Mouse (Mus musculus) thymus, postnatal 4 days (tissue): Measurements from ENCODE around the gene Pon2.
"Not testable (repeated sequence)": the region's sequence is repeated elsewhere in the genome, so short reads cannot be mapped to it uniquely, and the experiment has no call there.

Experiments
- DNase-seq: peaks from one replicate; pipeline ENCODE4 v3.0.0; 2021

The Pon2 gene

GRCm38 (mm10) chr6:5291450-5291849 is 6.8 kb downstream of the Pon2 start:
- DNase-seq: no peak

- DNase-seq: no peak
Measured at GRCm38 (mm10) chr6:5287919-5288318, 10.3 kb downstream of the Pon2 start.

- no peak for DNase-seq
Measured at GRCm38 (mm10) chr6:5287392-5287791, 10.9 kb downstream of the Pon2 start.

- DNase-seq: no peak
Measured at GRCm38 (mm10) chr6:5282418-5282817, 15.8 kb downstream of the Pon2 start.

GRCm38 (mm10) chr6:5280576-5281305 is 17.5 kb downstream of the Pon2 start:
- no peak for DNase-seq

GRCm38 (mm10) chr6:5277972-5278371 is 20.3 kb downstream of the Pon2 start:
- DNase-seq: no peak

GRCm38 (mm10) chr6:5269641-5270040 is 28.6 kb downstream of the Pon2 start:
- no peak for DNase-seq

GRCm38 (mm10) chr6:5264793-5265192 is 33.5 kb downstream of the Pon2 start:
- DNase-seq: no peak

- DNase-seq: no peak
Measured at GRCm38 (mm10) chr6:5263250-5263999, 34.8 kb downstream of the Pon2 start.

- no peak for DNase-seq
Measured at GRCm38 (mm10) chr6:5262322-5263249, 35.7 kb downstream of the Pon2 start.

GRCm38 (mm10) chr6:5255722-5256451 is 42.4 kb downstream of the Pon2 start, which contains the start of gene Pon3:
TSS of gene Pon3 (minus strand) at chr6:5256286.
- DNase-seq: peak; percentile 47

GRCm38 (mm10) chr6:5255291-5255690 is 43.0 kb downstream of the Pon2 start:
- DNase-seq: no peak

GRCm38 (mm10) chr6:5254869-5255268 is 43.4 kb downstream of the Pon2 start:
- DNase-seq: no peak

GRCm38 (mm10) chr6:5245926-5246325 is 52.3 kb downstream of the Pon2 start:
- no peak for DNase-seq

GRCm38 (mm10) chr6:5238799-5239198 is 59.5 kb downstream of the Pon2 start:
- no peak for DNase-seq

- DNase-seq: no peak
Measured at GRCm38 (mm10) chr6:5237510-5237909, 60.7 kb downstream of the Pon2 start.

GRCm38 (mm10) chr6:5236843-5237371 is 61.3 kb downstream of the Pon2 start:
- no peak for DNase-seq

GRCm38 (mm10) chr6:5234563-5234962 is 63.7 kb downstream of the Pon2 start:
- DNase-seq: no peak

- no peak for DNase-seq
Measured at GRCm38 (mm10) chr6:5233812-5234211, 64.4 kb downstream of the Pon2 start.

GRCm38 (mm10) chr6:5232022-5232421 is 66.2 kb downstream of the Pon2 start:
- no peak for DNase-seq

GRCm38 (mm10) chr6:5230261-5230660 is 68.0 kb downstream of the Pon2 start:
- DNase-seq: no peak

- not testable (repeated sequence) for DNase-seq
Measured at GRCm38 (mm10) chr6:5223551-5223950, 74.7 kb downstream of the Pon2 start.
